Mouse (Mus musculus) cerebellum, postnatal 4 days (tissue): Measurements from ENCODE around the gene Aadacl3.

Experiments used
- DNase-seq, 2 experiments: peaks; one replicate each; pipeline ENCODE4 v3.0.0; 2022; ENCODE audit warnings: low spot score in 2 of 2, mixed read lengths in 1 of 2

The Aadacl3 gene

DNA sequence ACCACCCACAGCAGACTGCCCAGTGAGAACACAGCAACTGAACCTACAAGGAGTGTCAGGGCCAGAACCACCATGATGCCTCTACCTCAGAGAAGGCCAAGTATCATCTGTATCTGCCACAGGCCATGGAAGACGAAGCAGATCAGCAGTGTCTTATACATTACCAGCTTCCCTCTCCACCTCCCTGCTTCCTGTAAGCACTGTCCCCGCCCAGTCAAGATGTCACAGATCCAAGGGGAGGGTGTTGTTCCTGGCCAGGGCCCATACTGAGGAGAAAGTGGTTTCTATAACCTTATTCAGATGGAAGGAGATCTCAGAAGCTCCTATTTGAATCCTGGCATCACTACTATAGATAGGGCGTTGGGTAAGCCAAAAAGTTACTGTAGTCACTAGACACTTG lies at the start of gene Aadacl3:
TSS of gene Aadacl3 (minus strand) at position 101 of the 400 bp plus-strand sequence.
- no peak for DNase-seq

- DNase-seq, result no peak
These were observed 43.0 kb upstream of the Aadacl3 start for GRCm38 (mm10) chr4:144506518-144506917.

DNA sequence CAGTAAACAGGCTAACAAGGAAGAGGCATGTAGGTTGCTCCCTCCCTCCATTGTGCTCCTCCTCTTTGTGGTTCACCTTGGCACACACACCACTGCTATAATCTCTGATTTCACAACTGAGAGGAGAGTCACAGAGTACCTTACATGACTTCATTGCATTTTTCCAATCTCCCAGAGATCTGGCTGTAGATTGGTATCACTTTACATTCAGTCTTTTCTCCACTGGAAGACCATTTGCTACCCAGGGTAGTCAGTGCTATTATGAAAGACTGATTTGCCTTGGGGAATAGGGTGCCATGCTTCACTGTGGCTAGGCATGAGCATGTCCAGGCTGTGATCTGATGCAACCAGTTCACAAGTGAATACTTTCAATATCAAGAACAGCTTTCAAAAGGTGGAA lies 29.8 kb upstream of the Aadacl3 start:
- DNase-seq, result no peak

DNA sequence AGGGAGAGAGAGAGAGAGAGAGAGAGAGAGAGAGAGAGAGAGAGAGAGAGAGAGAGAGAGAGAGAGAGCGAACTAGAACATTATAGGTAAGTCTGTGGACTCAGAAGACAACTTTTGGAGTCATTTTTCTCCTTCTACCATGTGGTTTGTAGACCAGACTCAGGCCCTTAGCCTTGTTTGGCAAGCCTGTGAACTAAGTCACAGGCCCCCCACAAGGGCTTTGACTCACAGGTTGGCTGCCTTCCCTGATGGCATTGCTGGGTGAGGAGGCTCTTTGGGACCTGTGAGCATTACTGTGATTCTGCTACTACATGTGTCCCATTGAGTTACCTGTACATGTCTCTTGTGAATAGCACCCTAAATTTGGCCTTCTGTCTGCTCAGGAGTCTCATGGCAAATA lies 4.5 kb upstream of the Aadacl3 start:
- DNase-seq, result no peak

- DNase-seq, result no peak
These were observed 1.6 kb upstream of the Aadacl3 start for GRCm38 (mm10) chr4:144465206-144465605.

GRCm38 (mm10) chr4:144453217-144453616 lies 10.3 kb downstream of the Aadacl3 start, which contains the start of gene Gm9944:
Gene Gm9944 (minus strand): TSS chr4:144453317.
- DNase-seq, result no peak

- no peak for DNase-seq
These were observed 15.0 kb downstream of the Aadacl3 start for GRCm38 (mm10) chr4:144448546-144448945.

DNA sequence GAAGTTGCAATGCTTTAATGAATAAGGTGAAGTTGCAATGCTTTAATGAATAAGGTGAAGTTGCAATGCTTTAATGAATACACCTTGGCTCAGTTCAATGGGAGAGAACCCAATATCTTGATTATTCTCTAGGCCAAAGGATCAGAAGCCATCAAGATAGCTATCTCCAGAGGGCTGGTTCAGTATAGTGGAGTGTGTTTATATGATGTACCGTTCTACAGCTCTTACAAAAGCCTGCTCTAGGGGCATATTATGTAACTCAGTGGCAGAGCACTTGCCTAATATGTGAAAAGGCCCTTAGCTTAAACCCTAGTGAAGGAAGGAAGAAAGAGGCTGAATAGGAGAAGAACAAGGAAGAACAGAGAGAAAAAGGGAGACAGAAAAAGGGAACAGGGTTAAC lies 22.0 kb downstream of the Aadacl3 start:
- no peak for DNase-seq

- no peak for DNase-seq
These were observed 22.5 kb downstream of the Aadacl3 start for GRCm38 (mm10) chr4:144441095-144441494.

DNA sequence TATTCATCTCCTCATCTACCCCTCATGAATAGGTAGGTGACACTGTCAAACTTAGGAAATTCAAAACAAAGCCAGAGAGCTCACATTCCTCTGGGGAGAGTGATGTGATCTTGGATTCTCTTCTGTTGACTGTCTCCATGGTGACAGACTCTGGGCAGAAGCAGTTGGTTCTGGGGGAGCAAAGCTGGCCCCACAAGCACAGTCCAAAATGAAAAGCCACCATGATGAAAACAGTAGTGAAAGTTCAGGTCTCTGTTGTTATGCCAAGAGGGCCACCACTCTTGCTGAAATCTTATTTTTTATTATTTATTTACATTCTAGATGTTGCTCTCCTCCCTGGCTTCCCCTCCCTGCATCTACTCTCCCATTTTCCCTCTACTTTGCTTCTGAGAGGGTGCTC lies 24.9 kb downstream of the Aadacl3 start, which contains the start of gene 1700012P22Rik:
TSS of gene 1700012P22Rik (minus strand) at position 101 of the 400 bp plus-strand sequence.
- DNase-seq, result no peak

GRCm38 (mm10) chr4:144433216-144433615 lies 30.3 kb downstream of the Aadacl3 start:
- no peak for DNase-seq

GRCm38 (mm10) chr4:144430723-144431122 lies 32.8 kb downstream of the Aadacl3 start:
- no peak for DNase-seq

DNA sequence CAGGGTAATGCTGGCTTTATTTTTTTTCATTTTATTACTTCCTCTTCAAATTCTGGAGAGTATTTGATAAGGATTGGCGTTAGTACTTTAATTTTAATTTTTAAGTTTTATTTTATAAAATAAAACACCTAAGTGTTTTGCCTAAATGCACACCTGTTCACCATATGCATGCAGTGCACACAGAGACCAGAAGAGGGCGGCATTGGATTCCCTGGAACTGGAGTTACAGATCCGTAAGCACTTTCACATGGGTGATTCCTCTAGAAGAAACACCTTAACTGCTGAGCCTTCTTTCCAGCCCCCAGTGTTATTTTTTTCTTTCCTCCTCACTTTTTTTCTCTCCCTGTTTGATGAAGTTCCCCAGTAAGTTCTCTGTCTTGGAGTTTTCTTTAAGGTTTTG lies 34.7 kb downstream of the Aadacl3 start:
- no peak for DNase-seq

DNA sequence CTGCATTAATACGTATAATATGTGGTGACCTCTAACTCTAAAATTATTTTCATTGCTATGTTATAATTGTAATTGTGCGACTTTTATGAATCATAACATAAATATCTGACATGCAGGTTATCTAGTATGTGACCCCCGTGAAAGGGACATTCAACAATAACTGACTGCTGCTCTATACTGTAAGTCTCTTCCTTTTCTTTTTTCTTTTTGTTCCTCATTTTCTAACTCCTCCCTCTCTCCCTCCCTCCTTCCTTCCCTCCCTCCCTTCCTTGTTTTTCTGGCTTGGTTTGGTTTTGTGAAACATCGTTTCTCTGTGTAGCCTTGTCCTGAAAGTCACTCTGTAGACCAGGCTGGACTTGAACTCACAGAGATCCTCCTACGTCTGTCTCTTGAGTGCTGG lies 39.0 kb downstream of the Aadacl3 start:
- no peak for DNase-seq

GRCm38 (mm10) chr4:144420644-144421043 lies 42.9 kb downstream of the Aadacl3 start:
- no peak for DNase-seq

DNA sequence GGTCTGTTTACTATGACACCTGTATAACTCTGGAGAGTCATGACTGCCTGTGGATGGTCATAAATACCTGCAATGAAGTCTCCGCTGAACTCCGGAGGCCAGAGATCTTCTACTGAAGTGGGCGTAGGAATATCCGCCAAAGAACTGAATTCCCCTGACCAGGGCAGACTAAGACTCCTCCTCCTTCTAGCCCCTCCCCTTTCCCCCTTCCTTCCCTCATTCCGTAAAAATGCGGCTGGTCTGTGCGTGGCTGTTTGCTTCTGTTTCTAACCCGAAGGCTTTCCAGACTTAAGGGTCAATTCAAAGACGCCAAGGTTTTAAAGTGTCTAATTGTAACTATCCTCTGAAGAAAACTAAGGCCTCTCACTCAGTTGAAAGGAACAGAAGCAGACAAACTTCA lies 55.3 kb downstream of the Aadacl3 start, which contains the start of gene Pramef12:
TSS of gene Pramef12 (minus strand) at position 175 of the 400 bp plus-strand sequence.
- no peak for DNase-seq

GRCm38 (mm10) chr4:144406261-144406660 lies 57.3 kb downstream of the Aadacl3 start:
- no peak for DNase-seq

- no peak for DNase-seq
These were observed 59.0 kb downstream of the Aadacl3 start for GRCm38 (mm10) chr4:144404456-144405086.
